Mouse (Mus musculus) frontal cortex, adult (tissue): ENCODE measurements around the gene Cetn3.

Experiments used
- ATAC-seq: cut with Nextera tagmentation; 2 replicates; pipeline ENCODE4 v1.9.2; 2017; ENCODE audit warnings: mild to moderate bottlenecking, moderate library complexity, mixed read lengths; ENCODE audit not compliant: low TSS enrichment

Gene Cetn3

DNA sequence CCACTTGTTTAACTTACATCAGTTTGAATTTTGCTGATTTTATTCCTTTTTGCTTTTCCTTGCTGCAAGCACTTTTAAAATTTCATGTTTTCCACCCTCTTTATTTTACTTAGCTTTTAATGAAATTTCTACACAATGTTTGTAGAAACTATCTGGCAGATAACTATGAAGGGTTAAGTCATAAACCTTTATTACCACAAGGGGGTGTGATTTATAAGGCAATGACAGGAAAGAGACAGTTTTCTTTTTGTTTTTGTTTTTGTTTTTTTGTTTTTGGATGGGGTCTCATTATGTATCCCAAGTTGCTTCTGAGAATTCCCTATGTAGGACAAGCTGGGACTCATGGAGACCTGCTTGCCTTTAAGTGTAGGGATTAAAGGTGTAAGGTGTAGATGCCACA lies 39.9 kb downstream of the Cetn3 start:
- no peak for ATAC-seq

DNA sequence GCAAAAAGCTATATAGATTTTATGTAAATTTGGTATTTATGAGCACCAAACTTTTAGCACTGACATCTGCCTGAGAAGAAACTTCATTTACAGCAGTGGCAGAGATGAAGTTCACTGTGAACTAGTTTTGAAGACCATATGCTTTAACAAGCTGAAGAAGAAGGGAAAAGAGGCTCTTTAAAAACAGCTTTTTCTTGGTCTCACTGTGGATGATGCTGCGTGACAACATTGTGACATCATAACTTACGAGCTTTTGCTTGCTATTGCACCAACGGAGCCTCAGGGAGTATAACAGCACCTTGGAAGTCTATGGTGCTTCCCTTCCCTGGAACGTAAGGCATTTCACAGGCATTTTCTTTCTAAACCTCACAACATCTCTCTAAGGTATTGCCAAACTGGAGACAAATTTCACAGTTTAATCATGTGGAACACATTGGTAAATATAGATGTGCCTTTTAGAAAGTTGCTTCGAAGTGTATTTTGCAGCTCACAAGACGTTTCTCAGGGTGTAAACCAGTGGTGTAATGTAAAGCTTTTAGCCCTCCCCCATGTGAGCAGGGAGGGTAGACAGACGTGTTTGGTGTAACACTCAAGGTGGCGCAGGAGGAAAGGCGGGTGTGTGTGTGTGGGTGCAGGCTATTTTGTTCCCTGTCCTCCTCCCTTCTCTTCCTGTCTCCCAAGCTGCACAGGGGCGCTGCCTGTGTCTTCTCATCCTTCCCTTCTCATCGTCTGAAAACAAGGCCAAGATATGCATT lies 41.9 kb downstream of the Cetn3 start:
- ATAC-seq = peak; percentile 92

DNA sequence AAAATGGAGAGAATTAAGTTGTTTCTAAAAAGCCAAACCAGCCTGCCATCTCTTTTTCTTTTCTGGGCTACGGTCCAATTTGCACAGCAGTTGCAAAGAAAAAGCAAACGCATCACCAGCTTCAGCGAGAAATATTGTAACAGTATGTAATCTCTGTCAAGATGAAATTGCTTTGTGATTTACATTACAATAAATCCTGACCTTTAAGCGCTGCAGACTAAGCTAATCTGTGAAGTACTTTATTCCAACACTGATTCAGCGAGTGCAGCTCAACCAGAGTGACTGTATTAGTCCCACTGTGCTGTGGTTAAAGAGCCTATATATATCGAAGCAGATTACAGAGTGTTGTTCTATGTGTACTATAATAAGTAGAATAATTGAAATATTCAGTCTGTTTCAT lies 45.6 kb downstream of the Cetn3 start:
- ATAC-seq = peak; percentile 18

DNA sequence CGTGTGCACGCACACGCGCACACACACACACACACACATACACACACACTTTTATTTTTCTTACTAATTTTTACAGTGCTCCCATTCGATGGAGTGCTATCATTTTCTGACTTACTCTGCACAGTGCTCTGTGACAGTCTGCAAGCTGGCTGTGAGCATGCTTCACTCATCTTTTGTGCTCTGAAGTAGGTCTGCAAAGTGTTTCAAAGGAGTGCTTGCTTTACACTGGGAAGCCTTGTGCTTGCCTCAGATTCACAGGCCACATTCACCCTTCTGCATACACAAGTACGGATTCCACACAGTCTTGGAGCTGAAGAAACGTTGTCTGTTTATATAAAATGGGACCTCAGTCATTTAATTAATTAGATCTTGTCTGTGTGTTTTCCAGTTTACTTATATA lies 49.0 kb downstream of the Cetn3 start:
- ATAC-seq = peak; percentile 58; the same call in 1 of the 2 replicates

DNA sequence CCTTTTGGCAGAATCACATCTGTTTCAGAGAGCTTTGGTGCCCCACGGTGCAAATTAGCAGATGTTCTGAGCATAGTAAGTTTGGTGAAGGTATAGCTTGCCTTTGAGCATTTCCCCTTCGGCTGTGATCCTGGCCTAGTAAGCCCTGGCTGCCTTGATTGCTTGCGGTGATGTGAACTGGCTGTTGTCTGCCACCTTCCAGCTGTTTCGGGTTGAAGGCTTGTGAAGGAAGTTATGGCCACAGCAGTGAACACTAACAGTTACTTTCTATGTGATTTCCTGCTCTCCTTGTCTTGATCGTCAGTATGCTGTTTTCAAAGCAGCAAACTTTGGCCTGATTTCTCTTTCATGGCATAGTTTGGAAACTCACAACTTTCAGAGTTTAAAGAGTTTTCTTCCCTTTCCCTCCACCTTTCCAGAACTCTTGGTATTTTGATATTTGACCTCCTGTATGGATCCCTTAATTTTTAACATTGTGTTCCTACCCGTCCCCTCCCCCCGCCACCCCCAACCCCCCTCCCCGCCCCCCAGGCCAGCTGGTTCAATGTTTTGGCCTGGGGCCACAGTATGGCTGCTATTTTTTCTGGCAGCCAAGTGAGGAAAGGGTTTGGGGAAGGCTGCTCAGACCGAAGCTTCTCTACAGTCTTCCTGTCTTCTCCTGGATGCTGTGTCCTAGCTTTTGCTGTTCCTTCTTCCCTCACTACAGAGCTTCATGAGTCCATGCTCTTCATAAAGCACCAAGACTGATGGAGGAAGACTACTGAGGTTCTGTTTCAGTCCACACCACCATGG lies 53.7 kb downstream of the Cetn3 start:
- no peak for ATAC-seq

DNA sequence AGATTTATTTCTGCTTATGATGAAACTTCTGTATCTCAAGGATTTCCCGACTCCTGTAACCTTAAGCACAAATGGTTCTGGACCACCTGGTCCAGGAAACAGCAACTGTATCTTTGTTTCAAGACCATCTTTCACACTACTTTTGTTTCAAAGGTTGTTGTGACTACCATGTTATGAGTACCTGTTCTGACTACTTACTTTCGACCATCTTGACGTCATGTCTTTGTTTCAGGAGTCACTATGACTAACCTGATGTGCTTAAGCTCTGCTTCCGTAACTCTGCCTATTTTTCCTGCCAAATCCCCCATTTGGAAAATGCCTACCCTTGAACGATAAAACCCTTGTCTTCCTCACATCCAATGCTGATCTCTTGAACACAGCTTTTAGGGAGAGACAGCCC lies 55.1 kb downstream of the Cetn3 start:
- no peak for ATAC-seq

DNA sequence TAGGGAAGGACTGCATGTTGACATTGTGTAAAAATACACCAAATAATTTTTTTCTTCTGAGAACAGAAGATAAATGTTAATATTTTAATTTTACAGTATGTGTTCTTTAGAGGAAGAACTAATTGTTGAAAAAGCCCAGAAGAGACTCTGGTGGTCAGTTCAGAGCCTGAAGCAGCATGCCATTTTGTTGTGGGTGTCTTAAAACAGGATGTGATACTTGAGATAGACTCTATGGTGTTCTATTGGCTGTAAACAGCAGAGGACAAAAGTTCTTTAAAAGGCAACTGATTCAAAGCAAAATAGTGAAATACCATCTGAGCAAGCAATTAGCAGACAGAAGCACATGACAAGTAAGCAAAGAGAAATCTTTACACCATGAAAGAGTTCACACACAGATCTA lies 56.1 kb downstream of the Cetn3 start:
- ATAC-seq = no peak

DNA sequence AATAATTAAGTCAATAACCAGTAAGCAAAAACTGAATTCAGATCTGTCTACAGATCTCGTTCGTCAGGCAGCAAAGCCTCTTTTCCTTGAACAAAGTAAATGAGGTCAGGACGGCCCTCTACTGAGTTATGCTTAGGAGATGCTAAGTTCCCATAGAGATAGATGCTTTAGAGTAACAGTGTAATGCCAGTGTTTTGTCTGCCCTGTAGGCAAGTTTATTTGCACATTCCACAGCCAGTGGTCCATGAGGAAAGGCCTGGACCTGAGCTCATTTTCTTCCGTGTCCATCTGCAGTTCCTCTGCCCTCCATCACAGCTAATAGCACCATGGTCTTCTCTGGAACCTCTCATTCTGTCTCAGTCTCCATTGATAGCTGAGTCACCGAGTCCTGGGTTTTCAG lies 57.4 kb downstream of the Cetn3 start:
- ATAC-seq = peak; percentile 58; the same call in 1 of the 2 replicates

DNA sequence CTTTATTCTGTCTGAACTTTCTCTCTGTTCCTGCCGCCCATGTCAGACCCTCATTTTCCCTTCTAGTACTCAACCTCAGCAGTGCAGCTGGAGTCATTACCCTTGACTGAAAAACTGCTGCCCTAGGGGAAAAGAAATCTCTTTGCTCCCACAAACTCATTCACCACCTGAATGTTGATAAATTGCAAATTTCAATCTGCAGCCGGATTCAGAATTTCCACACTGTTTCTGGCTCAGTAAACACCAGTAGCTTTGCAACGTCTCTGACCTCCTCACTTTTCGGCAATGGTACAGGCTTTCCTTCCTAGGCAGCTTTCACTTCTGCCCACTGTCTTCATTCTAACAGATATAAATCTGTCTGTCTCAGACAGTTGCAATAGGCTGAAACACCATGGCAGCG lies 57.8 kb downstream of the Cetn3 start:
- peak; percentile 47 for ATAC-seq

DNA sequence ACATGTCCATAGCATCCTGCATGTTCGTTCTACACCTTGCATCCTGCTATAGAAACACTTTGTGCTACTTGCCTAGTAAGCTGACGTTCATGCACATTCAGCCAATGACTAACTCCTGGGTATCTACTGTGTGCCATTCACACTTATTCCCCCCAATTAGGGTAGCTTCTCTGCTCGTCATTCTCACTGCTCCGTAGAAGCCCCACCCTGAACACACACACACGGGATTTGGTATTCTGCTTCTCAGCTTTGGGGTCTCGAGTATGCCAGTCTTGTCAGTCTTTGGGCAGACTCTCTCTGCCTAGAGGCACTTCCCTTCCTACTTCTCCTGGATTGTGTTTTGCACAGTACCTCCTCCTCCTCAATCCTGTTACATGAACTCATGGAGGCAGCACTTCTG lies 59.4 kb downstream of the Cetn3 start:
- ATAC-seq = peak; percentile 77
